Mouse (Mus musculus) midbrain, embryonic 11.5 days (tissue): Measurements from ENCODE around the gene Fmnl3. TPM values are rescaled to one million over a fixed set of nuclear protein-coding genes. Genes with fewer than 3 reads are reported as not detected.

Experiments
- ATAC-seq: fragments of 200-750 bp; cut with Nextera tagmentation; 2 replicates; pipeline ENCODE4 v1.8.0; 2017; ENCODE audit warnings: moderate TSS enrichment, moderate library complexity; ENCODE audit not compliant: low FRiP score
- DNase-seq: peaks from one replicate; pipeline ENCODE4 v3.0.0; 2015; ENCODE audit warnings: low spot score; ENCODE audit errors: missing footprints
- H3K27ac ChIP-seq: fragments of 300-500 bp; sonication (generic); 2 replicates; pipeline ENCODE4 v1.5.1; 2014; ENCODE audit warnings: low read depth, low read length
- H3K27me3 ChIP-seq: fragments of 300-500 bp; sonication (generic); 2 replicates; pipeline ENCODE4 v1.6.1; 2014; ENCODE audit warnings: mild to moderate bottlenecking, low read length, moderate library complexity, mixed read lengths; ENCODE audit not compliant: control insufficient read depth, insufficient read depth
- H3K36me3 ChIP-seq: fragments of 300-500 bp; sonication (generic); 2 replicates; pipeline ENCODE4 v1.6.1; 2014; ENCODE audit warnings: mild to moderate bottlenecking, low read length, moderate library complexity, mixed read lengths; ENCODE audit not compliant: control insufficient read depth, insufficient read depth
- H3K4me1 ChIP-seq: fragments of 300-500 bp; sonication (generic); 2 replicates; pipeline ENCODE4 v1.6.1; 2014; ENCODE audit warnings: low read length; ENCODE audit not compliant: control insufficient read depth, insufficient read depth
- H3K4me2 ChIP-seq: fragments of 300-500 bp; sonication (generic); 2 replicates; pipeline ENCODE4 v1.6.1; 2014; ENCODE audit warnings: mild to moderate bottlenecking, moderate library complexity
- H3K4me3 ChIP-seq: fragments of 300-500 bp; sonication (generic); 2 replicates; pipeline ENCODE4 v1.5.1; 2014; ENCODE audit warnings: low read depth, low read length
- H3K9ac ChIP-seq: fragments of 300-500 bp; sonication (generic); 2 replicates; pipeline ENCODE4 v1.6.1; 2014; ENCODE audit warnings: low read length
- H3K9me3 ChIP-seq: fragments of 300-500 bp; sonication (generic); 2 replicates; pipeline ENCODE4 v1.6.1; 2016; ENCODE audit warnings: low read length; ENCODE audit not compliant: control insufficient read depth
- WGBS: fragments of 180-500 bp; shearing (Covaris S2); extraction: QIAGEN DNeasy Blood & Tissue Kit; methylation state at CpG from one replicate; pipeline ENCODE4 v1.1.7; 2014; 5-methylcytosine and 5-hydroxymethylcytosine counted together
- polyA plus RNA-seq: library from polyadenylated mRNA; unstranded; fragments of >200 nt; fragmentation: Nextera tagmentation; extraction: Ambion mirVana; gene quantifications from 2 replicates; pipeline ENCODE4 v1.2.1, GENCODE M21; 2014

Fmnl3 gene
- polyA plus RNA-seq, 1 experiment from 2014 or later = 8.6 TPM

GRCm38 (mm10) chr15:99328011-99328410 is 42.3 kb downstream of the Fmnl3 start:
- no peak for ATAC-seq
- H3K9ac ChIP-seq = no peak overlapping the region
- no peaks in the 10 kb centered on the region for H3K27me3 ChIP-seq
- H3K4me1 ChIP-seq = no peaks in the 10 kb centered on the region; the same call in 1 of the 2 replicates
- peaks cover 13% of the 10 kb centered on the region for H3K36me3 ChIP-seq
- H3K4me2 ChIP-seq = no peak overlapping the region
- H3K9me3 ChIP-seq = no peaks in the 10 kb centered on the region
- 96% methylated on average over 5 of the region's 5 CpGs for WGBS
- no peak for DNase-seq
- no peak overlapping the region for H3K4me3 ChIP-seq
- no peak overlapping the region for H3K27ac ChIP-seq

- H3K36me3 ChIP-seq = peaks cover 13% of the 10 kb centered on the region
Measured at GRCm38 (mm10) chr15:99326959-99327358, 43.3 kb downstream of the Fmnl3 start.

GRCm38 (mm10) chr15:99326407-99326806 is 43.9 kb downstream of the Fmnl3 start:
- WGBS = 72% methylated on average over 2 of the region's 2 CpGs
- Histone ChIP-seq H3K27me3 (no peaks in the 10 kb centered on the region), H3K4me2 (no peak overlapping the region), H3K4me1 (no peaks in the 10 kb centered on the region; the same call in 1 of the 2 replicates), H3K36me3 (peaks cover 16% of the 10 kb centered on the region), H3K9ac (no peak overlapping the region), H3K9me3 (no peaks in the 10 kb centered on the region), H3K4me3 (no peak overlapping the region), H3K27ac (no peak overlapping the region)
- no peak for DNase-seq
- no peak for ATAC-seq

More at GRCm38 (mm10) chr15:99326959-99327358, 43.3 kb downstream of the Fmnl3 start:
- no peak overlapping the region for H3K9ac ChIP-seq
- WGBS = 69% methylated on average over 1 of the region's 1 CpGs
- H3K27me3 ChIP-seq = no peaks in the 10 kb centered on the region
- no peak for DNase-seq
- H3K9me3 ChIP-seq = no peaks in the 10 kb centered on the region
- H3K4me1 ChIP-seq = no peaks in the 10 kb centered on the region; the same call in 1 of the 2 replicates
- no peak overlapping the region for H3K4me3 ChIP-seq
- no peak overlapping the region for H3K4me2 ChIP-seq
- ATAC-seq = no peak
- H3K27ac ChIP-seq = no peak overlapping the region

GRCm38 (mm10) chr15:99325598-99325997 is 44.7 kb downstream of the Fmnl3 start:
- ATAC-seq (no peak), DNase-seq (no peak)
- 93% methylated on average over 6 of the region's 6 CpGs for WGBS
- Histone ChIP-seq H3K27me3 (no peaks in the 10 kb centered on the region), H3K4me3 (no peak overlapping the region), H3K36me3 (peaks cover 19% of the 10 kb centered on the region), H3K9ac (no peak overlapping the region), H3K4me1 (no peaks in the 10 kb centered on the region), H3K9me3 (no peaks in the 10 kb centered on the region), H3K4me2 (no peak overlapping the region), H3K27ac (no peak overlapping the region)

- H3K27ac ChIP-seq = no peak overlapping the region
- H3K27me3 ChIP-seq = no peaks in the 10 kb centered on the region
- no peak overlapping the region for H3K4me2 ChIP-seq
- 86% methylated on average over 9 of the region's 9 CpGs for WGBS
- H3K9ac ChIP-seq = no peak overlapping the region
- ATAC-seq = no peak
- H3K4me1 ChIP-seq = no peaks in the 10 kb centered on the region
- peaks cover 19% of the 10 kb centered on the region for H3K36me3 ChIP-seq
- no peak overlapping the region for H3K4me3 ChIP-seq
- no peaks in the 10 kb centered on the region for H3K9me3 ChIP-seq
- DNase-seq = no peak
Measured at GRCm38 (mm10) chr15:99324151-99324550, 46.1 kb downstream of the Fmnl3 start.

GRCm38 (mm10) chr15:99320978-99321377 is 49.3 kb downstream of the Fmnl3 start:
- H3K36me3 ChIP-seq = peaks cover 31% of the 10 kb centered on the region
- no peak overlapping the region for H3K27ac ChIP-seq
- no peak overlapping the region for H3K9ac ChIP-seq
- DNase-seq (no peak), ATAC-seq (no peak)
- H3K4me1 ChIP-seq = no peaks in the 10 kb centered on the region
- H3K27me3 ChIP-seq = no peaks in the 10 kb centered on the region
- no peak overlapping the region for H3K4me3 ChIP-seq
- no peak overlapping the region for H3K4me2 ChIP-seq
- WGBS = 86% methylated on average over 9 of the region's 9 CpGs
- H3K9me3 ChIP-seq = no peaks in the 10 kb centered on the region

- no peak overlapping the region for H3K4me2 ChIP-seq
- ATAC-seq (no peak), DNase-seq (no peak)
- 86% methylated on average over 10 of the region's 10 CpGs for WGBS
- H3K4me1 ChIP-seq = no peaks in the 10 kb centered on the region
- H3K9me3 ChIP-seq = no peaks in the 10 kb centered on the region
- H3K27ac ChIP-seq = no peak overlapping the region
- peaks cover 30% of the 10 kb centered on the region for H3K36me3 ChIP-seq
- no peak overlapping the region for H3K9ac ChIP-seq
- no peaks in the 10 kb centered on the region for H3K27me3 ChIP-seq
- H3K4me3 ChIP-seq = no peak overlapping the region
Measured at GRCm38 (mm10) chr15:99320168-99320674, 50.1 kb downstream of the Fmnl3 start.

GRCm38 (mm10) chr15:99319411-99319871 is 50.8 kb downstream of the Fmnl3 start:
- ATAC-seq = no peak
- H3K27me3 ChIP-seq = no peaks in the 10 kb centered on the region
- H3K4me2 ChIP-seq = no peak overlapping the region
- DNase-seq = no peak
- peaks cover 28% of the 10 kb centered on the region for H3K36me3 ChIP-seq
- H3K9me3 ChIP-seq = no peaks in the 10 kb centered on the region
- H3K27ac ChIP-seq = no peak overlapping the region
- no peak overlapping the region for H3K4me3 ChIP-seq
- no peaks in the 10 kb centered on the region for H3K4me1 ChIP-seq
- 84% methylated on average over 3 of the region's 3 CpGs for WGBS
- no peak overlapping the region for H3K9ac ChIP-seq

- ATAC-seq (no peak), DNase-seq (no peak)
- Histone ChIP-seq H3K27me3 (no peaks in the 10 kb centered on the region), H3K27ac (no peak overlapping the region), H3K36me3 (peaks cover 28% of the 10 kb centered on the region), H3K9ac (no peak overlapping the region), H3K9me3 (no peaks in the 10 kb centered on the region), H3K4me1 (no peaks in the 10 kb centered on the region), H3K4me2 (no peak overlapping the region), H3K4me3 (no peak overlapping the region)
- WGBS = 88% methylated on average over 14 of the region's 14 CpGs
Measured at GRCm38 (mm10) chr15:99318861-99319410, 51.3 kb downstream of the Fmnl3 start.
